Mouse (Mus musculus) monocyte, adult 2 months (primary cell): ENCODE measurements around the gene Ctsf.
"Not testable (repeated sequence)": the region's sequence is repeated elsewhere in the genome, so short reads cannot be mapped to it uniquely, and the experiment has no call there.

ENCODE experiments used
- DNase-seq, 2 experiments: peaks; one replicate each; pipeline ENCODE4 v3.0.0; 2022; ENCODE audit warnings: low spot score in 2 of 2, low read depth in 1 of 2

The Ctsf gene

DNA sequence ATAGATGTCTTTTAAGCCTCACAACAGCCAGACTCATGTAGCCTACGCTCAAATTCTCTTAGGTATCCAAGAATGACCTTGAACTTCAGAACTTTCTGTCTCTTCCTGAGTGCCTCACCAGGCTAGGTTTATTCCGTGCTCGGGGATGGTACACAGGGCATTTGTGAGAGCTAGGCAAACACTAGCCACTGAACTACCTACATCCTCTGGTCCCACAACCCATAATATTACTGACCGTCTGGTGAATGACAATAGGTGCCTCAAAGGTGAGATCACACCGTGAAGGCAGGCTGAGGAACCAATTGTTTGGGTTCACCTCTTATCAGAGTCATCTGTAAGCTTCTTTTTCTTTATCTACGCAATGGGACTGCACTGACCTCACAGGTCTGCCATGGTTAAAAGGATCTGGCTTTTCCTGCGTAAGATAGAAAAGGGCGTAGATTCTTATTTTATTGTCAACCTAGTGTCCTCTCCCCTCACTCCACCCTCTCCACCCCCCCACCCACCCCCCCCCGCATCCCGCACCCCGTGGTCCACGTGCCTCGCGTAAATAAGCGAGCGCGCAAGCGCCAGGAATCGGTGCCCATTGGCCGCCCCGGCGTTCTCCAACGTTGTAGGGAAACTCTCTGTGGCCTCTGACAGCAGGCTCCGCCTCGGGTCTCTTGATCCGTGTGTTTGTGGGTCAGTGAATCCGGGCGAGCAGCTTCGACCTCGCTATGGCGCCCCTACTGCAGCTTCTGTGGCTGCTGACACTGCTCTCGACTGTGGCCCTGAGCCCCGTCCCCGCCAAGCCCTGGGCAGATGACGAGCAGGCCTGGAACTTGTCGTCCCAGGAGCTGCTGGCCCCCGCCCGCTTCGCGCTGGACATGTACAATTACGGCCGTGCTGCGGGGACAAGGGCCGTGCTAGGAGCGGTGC lies at the start of gene Ctsf:
TSS of gene Ctsf (plus strand) at position 579 of the 918 bp plus-strand sequence.
- DNase-seq: no peak

DNA sequence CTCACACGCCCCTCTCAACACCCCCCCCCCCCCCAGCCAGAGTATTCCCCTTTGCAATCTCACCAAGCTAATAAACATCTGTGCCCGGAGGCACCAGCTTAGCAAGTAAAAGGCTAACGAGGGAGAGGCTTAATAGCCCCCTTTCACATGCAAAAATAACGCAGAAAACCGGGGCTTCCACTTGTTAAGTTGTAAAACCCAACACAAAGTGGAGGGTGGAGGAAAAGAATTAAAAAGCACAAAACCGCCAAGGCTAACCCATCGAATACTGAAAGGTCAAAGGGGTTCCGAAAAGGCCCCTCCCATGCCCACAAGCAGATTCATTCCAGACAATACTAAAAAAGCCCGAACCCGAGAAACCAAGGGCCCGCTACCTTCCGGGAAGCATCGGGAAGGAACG lies 44.6 kb upstream of the Ctsf start:
- DNase-seq: no peak

GRCm38 (mm10) chr19:4810746-4811062 lies 44.2 kb upstream of the Ctsf start:
- no peak for DNase-seq

DNA sequence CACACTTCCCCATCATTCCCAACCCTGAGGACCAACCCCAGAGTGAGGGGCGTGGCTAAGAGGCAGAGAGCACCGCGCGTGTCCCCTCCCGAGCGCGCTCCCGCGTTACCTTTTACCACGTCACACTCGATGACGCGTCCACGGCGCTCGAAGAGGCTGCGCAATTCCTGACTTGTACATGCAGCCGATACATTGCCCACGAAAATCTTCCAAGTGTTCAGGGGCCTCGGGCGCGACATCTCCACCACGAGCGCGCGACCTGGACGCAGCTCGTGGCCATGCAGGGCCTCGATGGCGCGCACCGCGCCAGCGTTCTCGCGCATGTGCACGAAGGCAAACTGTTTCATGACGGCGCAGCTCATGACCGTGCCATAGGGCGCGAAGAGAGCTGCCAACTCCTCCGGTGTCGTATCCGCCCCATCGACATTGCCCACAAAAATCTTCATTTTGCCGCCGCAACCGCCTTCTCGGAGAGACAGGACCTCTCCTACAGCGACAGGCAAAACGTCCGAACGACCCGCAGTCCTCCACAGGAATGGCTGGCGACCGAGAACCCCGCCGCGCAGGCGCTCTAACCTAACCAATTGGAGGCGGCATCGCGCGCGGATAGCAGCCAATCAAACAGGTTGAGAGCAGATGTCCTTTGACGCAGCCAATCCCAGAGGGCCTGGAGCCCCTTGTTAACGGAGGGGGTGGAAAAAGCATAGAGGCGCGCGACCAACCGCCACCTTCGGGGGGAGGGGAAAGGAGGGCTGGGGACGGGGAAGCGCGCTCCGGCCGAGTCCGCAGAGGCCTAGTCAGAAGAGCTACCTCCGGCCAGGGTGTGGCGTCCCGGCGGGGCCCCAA lies 43.6 kb upstream of the Ctsf start, which contains the start of the genes Gm21992 and Rbm14:
TSS of gene Gm21992 (minus strand) at position 550 of the 846 bp plus-strand sequence.
TSS of gene Rbm14 (minus strand) at position 572 of the 846 bp plus-strand sequence.
- DNase-seq: peak; percentile 92 to 94

- DNase-seq: no peak
These were observed 43.1 kb upstream of the Ctsf start for GRCm38 (mm10) chr19:4811909-4812242.

GRCm38 (mm10) chr19:4812334-4812949 lies 42.5 kb upstream of the Ctsf start:
- DNase-seq: not testable (repeated sequence)

GRCm38 (mm10) chr19:4813015-4813414 lies 41.9 kb upstream of the Ctsf start:
- peak in 1 of 2 experiments; percentile 30 for DNase-seq

- no peak for DNase-seq
These were observed 37.6 kb upstream of the Ctsf start for GRCm38 (mm10) chr19:4817182-4817835.

- DNase-seq: no peak
These were observed 34.1 kb upstream of the Ctsf start for GRCm38 (mm10) chr19:4820678-4821303.

DNA sequence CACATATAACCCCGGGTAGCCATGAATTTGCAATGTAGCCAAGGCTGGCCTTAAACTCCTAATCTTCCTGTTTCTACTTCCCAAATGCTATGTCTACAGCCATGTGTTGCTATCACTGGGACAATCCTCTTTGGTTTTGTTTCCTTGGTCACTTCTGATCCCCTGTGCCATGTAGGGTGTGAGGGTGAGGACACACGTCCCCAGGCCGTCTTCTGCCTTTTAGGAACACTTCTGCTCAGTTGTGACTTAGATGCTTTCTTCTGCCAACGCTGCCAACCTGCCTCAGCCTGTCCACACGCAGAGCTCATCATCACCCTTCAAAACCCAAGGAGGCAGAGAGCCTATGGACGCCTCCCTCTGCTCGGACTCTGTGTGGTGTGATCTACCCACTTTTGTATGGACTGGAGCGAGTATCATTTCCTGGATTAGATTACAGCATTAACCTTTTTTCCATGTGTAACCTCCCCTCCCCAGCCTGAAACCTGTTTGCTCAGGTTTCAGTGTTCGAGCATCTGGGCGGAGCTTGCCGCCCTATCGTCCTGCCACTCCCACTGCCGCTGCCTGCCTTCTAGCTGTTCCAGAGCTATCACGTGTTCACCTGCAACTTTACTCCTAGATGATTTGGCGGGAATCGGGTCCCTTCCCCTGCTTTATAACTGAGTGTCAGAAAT lies 26.4 kb upstream of the Ctsf start:
- no peak for DNase-seq

- no peak for DNase-seq
These were observed 25.8 kb upstream of the Ctsf start for GRCm38 (mm10) chr19:4829156-4829555.

GRCm38 (mm10) chr19:4833977-4834376 lies 21.0 kb upstream of the Ctsf start:
- no peak for DNase-seq

GRCm38 (mm10) chr19:4836096-4836495 lies 18.8 kb upstream of the Ctsf start:
- DNase-seq: no peak

- no peak for DNase-seq
These were observed 17.9 kb upstream of the Ctsf start for GRCm38 (mm10) chr19:4837049-4837448.

- DNase-seq: no peak
These were observed 16.3 kb upstream of the Ctsf start for GRCm38 (mm10) chr19:4838526-4839140.

DNA sequence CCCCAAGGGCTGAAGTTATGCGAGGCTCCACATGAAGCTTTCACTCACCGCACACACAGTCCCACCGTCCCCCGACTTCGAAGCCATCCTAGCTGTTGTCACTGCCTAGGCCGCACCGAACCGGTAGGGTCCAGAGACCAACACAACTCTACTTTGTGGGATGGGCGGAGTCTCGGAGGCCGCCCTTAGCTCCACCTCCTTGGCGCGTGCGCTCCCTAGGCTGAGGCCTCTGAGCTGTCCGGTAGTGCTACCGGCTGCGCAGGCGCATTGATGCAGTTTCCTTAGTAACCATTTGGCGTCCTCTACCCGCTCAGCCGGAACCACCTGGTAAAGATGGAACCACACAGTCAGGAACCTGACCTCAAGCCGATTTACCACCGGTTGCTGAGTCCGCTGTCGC lies 15.8 kb upstream of the Ctsf start, which contains the start of the genes Ccs and Ccdc87:
TSS of gene Ccs (minus strand) at position 184 of the 400 bp plus-strand sequence.
TSS of gene Ccdc87 (plus strand) at position 218 of the 400 bp plus-strand sequence.
- DNase-seq: peak; percentile 88 to 92

- DNase-seq: no peak
These were observed 14.1 kb upstream of the Ctsf start for GRCm38 (mm10) chr19:4840848-4841247.

- no peak for DNase-seq
These were observed 12.3 kb upstream of the Ctsf start for GRCm38 (mm10) chr19:4842611-4843010.

GRCm38 (mm10) chr19:4845846-4846245 lies 9.1 kb upstream of the Ctsf start:
- DNase-seq: no peak
